ENCODE assay signal across 9 mouse cellular contexts in the genomic region with DNA sequence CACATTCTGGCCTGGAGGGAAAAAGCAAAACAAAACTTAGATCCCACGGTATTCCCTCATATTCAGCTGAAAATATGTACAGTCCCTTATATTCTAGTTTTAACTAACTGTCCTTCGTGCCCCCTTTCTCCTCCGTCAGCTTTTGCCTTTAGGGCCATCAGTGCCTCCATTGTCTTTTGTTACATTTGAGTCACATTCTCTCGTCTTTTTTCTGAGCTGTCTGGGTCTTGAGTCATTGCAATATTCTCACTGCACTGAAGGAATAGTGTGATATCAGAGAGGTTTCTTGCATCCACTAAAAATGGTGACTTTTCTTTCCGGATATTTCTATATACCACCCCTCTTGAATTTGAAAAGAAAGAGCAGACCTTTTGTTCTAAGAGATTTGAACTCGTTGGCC. TPM values are rescaled to one million over a fixed set of nuclear protein-coding genes. Genes with fewer than 3 reads are reported as not detected.
DNase-seq lines count a peak whose midpoint lies in the region; ATAC-seq and TF ChIP-seq lines count a peak whose summit lies in the region.
"Had no signal": no experiment of that assay in that cellular context is flagged by ENCODE, and none has a peak within 500 bp of the region (broad histone marks: within the 10 kb centered on the region; RNA-seq: fewer than 3 reads in every experiment).

No protein-coding gene starts in this region.

- DNase-seq in lung, postnatal 0 days (ENCODE audit: low spot score), result peak; percentile 25
- no peak for DNase-seq in lung, adult 2 months
- DNase-seq in forebrain, embryonic 10.5 days (ENCODE audit: extremely low spot score, low spot score), result peak; percentile 13
- no peak for DNase-seq in limb, embryonic 10.5 days (ENCODE audit: low spot score)
- no peak for DNase-seq in stomach, postnatal 0 days (ENCODE audit: low spot score)
- DNase-seq in cerebellum, adult 11 months, result no peak
- DNase-seq in adrenal gland, adult 2 months, result no peak
- DNase-seq: thymus, postnatal 25 days had no signal

- no peak for TF ChIP-seq EP300 in lung, postnatal 0 days (IDR thresholded peaks at IDR 0.05)
- no peak for TF ChIP-seq EP300 in stomach, postnatal 0 days (optimal IDR thresholded peaks at IDR 0.05)

- H3K9ac ChIP-seq in lung, postnatal 0 days (replicated peaks; ENCODE audit: low read depth), result no peak overlapping the region
- no peak overlapping the region for H3K9ac ChIP-seq in stomach, postnatal 0 days (ENCODE audit: low read length)

- no peak overlapping the region for H3K27ac ChIP-seq in lung, postnatal 0 days (ENCODE audit: low read length)
- peak overlapping the region; percentile 99 for H3K27ac ChIP-seq in forebrain, embryonic 10.5 days
- peak overlapping the region; percentile 100; the same call in 1 of the 2 replicates for H3K27ac ChIP-seq in limb, embryonic 10.5 days
- H3K27ac ChIP-seq in stomach, postnatal 0 days (replicated peaks), result peak overlapping the region; percentile 59

- peak overlapping the region; percentile 86; the same call in 1 of the 2 replicates for H3K4me2 ChIP-seq in lung, postnatal 0 days (replicated peaks; ENCODE audit: low read depth, low read length)
- peak overlapping the region; percentile 66 for H3K4me2 ChIP-seq in stomach, postnatal 0 days (replicated peaks; ENCODE audit: low read depth)

- no peak overlapping the region for H3K4me3 ChIP-seq in lung, postnatal 0 days (ENCODE audit: low read depth, low read length)
- H3K4me3 ChIP-seq in lung, adult 2 months (replicated peaks; ENCODE audit: extremely low read depth, low read depth, low read length), result no peak overlapping the region
- peak overlapping the region; percentile 87 for H3K4me3 ChIP-seq in forebrain, embryonic 10.5 days
- peak overlapping the region; percentile 92 for H3K4me3 ChIP-seq in limb, embryonic 10.5 days
- no peak overlapping the region for H3K4me3 ChIP-seq in stomach, postnatal 0 days (ENCODE audit: low read depth, low read length)

- no peak for ATAC-seq in lung, postnatal 0 days
- ATAC-seq in stomach, postnatal 0 days (ENCODE audit: low FRiP score, low TSS enrichment), result no peak

- H3K4me1 ChIP-seq in lung, postnatal 0 days (ENCODE audit: insufficient read depth, low read depth, low read length), result peaks cover 11% of the 10 kb centered on the region; the same call in 1 of the 2 replicates
- peaks cover 9% of the 10 kb centered on the region for H3K4me1 ChIP-seq in lung, adult 2 months (ENCODE audit: control insufficient read depth, insufficient read depth, low read length)
- H3K4me1 ChIP-seq in forebrain, embryonic 10.5 days, result peaks cover 47% of the 10 kb centered on the region
- peaks cover 30% of the 10 kb centered on the region for H3K4me1 ChIP-seq in limb, embryonic 10.5 days
- peaks cover 7% of the 10 kb centered on the region; the same call in 1 of the 2 replicates for H3K4me1 ChIP-seq in stomach, postnatal 0 days (replicated peaks; ENCODE audit: control insufficient read depth, insufficient read depth)

- no peak for TF ChIP-seq CTCF in lung, postnatal 0 days (IDR thresholded peaks at IDR 0.05)
- TF ChIP-seq CTCF in lung, adult 2 months (IDR thresholded peaks at IDR 0.05; ENCODE audit: insufficient read depth, low read length), result no peak
- TF ChIP-seq CTCF in stomach, postnatal 0 days (IDR thresholded peaks at IDR 0.05; ENCODE audit: low read depth), result no peak

- H3K27me3 ChIP-seq in lung, postnatal 0 days (replicated peaks; ENCODE audit: insufficient read depth, low read length), result no peaks in the 10 kb centered on the region
- H3K27me3 ChIP-seq in forebrain, embryonic 10.5 days (ENCODE audit: poor library complexity, severe bottlenecking), result peaks cover 14% of the 10 kb centered on the region
- peaks cover 10% of the 10 kb centered on the region; the same call in 1 of the 2 replicates for H3K27me3 ChIP-seq in limb, embryonic 10.5 days (ENCODE audit: low read depth, poor library complexity, severe bottlenecking)
- no peaks in the 10 kb centered on the region for H3K27me3 ChIP-seq in stomach, postnatal 0 days (ENCODE audit: control insufficient read depth, insufficient read depth, low read length)

- H3K36me3 ChIP-seq in lung, postnatal 0 days (ENCODE audit: insufficient read depth, low read length), result no peaks in the 10 kb centered on the region
- H3K36me3 ChIP-seq in forebrain, embryonic 10.5 days (replicated peaks), result no peaks in the 10 kb centered on the region
- H3K36me3 ChIP-seq in limb, embryonic 10.5 days, result no peaks in the 10 kb centered on the region
- no peaks in the 10 kb centered on the region for H3K36me3 ChIP-seq in stomach, postnatal 0 days (ENCODE audit: control insufficient read depth, insufficient read depth, low read length)

- 43% methylated on average over 6 of the region's 6 CpGs for WGBS in lung, postnatal 0 days
- 53% methylated on average over 6 of the region's 6 CpGs for WGBS in lung, adult 2 months
- 47% methylated on average over 6 of the region's 6 CpGs for WGBS in forebrain, embryonic 10.5 days
- WGBS in limb, embryonic 10.5 days, result 71% methylated on average over 6 of the region's 6 CpGs
- WGBS in stomach, postnatal 0 days, result 42% methylated on average over 6 of the region's 6 CpGs

- no peaks in the 10 kb centered on the region for H3K9me3 ChIP-seq in lung, postnatal 0 days (ENCODE audit: low read length)
- H3K9me3 ChIP-seq in forebrain, embryonic 10.5 days, result no peaks in the 10 kb centered on the region
- H3K9me3 ChIP-seq in limb, embryonic 10.5 days (replicated peaks), result no peaks in the 10 kb centered on the region
- no peaks in the 10 kb centered on the region for H3K9me3 ChIP-seq in stomach, postnatal 0 days (ENCODE audit: control insufficient read depth, low read length)

- no peak for TF ChIP-seq POLR2A in lung, adult 2 months (IDR thresholded peaks at IDR 0.05; ENCODE audit: borderline replicate concordance, extremely low read depth, low read depth, low read length)

RNA-seq across cellular contexts. Expression of gene Bmpr1a, which starts 0.6 kb away (rescaled TPM):
- polyA plus RNA-seq in lung, postnatal 0 days (2015; fragmentation: Nextera tagmentation; extraction: Ambion mirVana), result 19.6 and 20.8 TPM in 2 replicates
- polyA plus RNA-seq in lung, adult 2 months (2012; rRNA removed), result 7.5 and 15.3 TPM in 2 replicates
- polyA plus RNA-seq in forebrain, embryonic 10.5 days (2016; fragmentation: Nextera tagmentation; extraction: Ambion mirVana), result 44.5 and 47.6 TPM in 2 replicates
- polyA plus RNA-seq in limb, embryonic 10.5 days (2016; fragmentation: Nextera tagmentation; extraction: Ambion mirVana), result 45.7 and 58.5 TPM in 2 replicates
- 27.0 and 29.0 TPM in 2 replicates for polyA plus RNA-seq in stomach, postnatal 0 days (2015; fragmentation: Nextera tagmentation; extraction: Ambion mirVana)
- total RNA-seq in adrenal gland, adult 2 months (2021), result 10 to 100 TPM; 56.4 to 64.4 TPM
- polyA plus RNA-seq in adrenal gland, adult 2 months (2012; rRNA removed), result 3.4 and 3.7 TPM in 2 replicates

RNA-seq across cellular contexts. Expression of gene 9230112D13Rik, which starts 18.8 kb away (rescaled TPM):
- polyA plus RNA-seq in lung, postnatal 0 days (2015; fragmentation: Nextera tagmentation; extraction: Ambion mirVana), result not detected in 2 replicates
- polyA plus RNA-seq in lung, adult 2 months (2012; rRNA removed), result not detected in 2 replicates
- not detected in 2 replicates for polyA plus RNA-seq in forebrain, embryonic 10.5 days (2016; fragmentation: Nextera tagmentation; extraction: Ambion mirVana)
- polyA plus RNA-seq in limb, embryonic 10.5 days (2016; fragmentation: Nextera tagmentation; extraction: Ambion mirVana), result not detected in 2 replicates
- not detected in 2 replicates for polyA plus RNA-seq in stomach, postnatal 0 days (2015; fragmentation: Nextera tagmentation; extraction: Ambion mirVana)
- total RNA-seq in adrenal gland, adult 2 months (2021), result not detected
- not detected in 2 replicates for polyA plus RNA-seq in adrenal gland, adult 2 months (2012; rRNA removed)
- total RNA-seq: adrenal gland, adult 18-20 months had no signal

Comparison
In these comparisons a context has a peak if more than half of its experiments do, and no peak if none do; other contexts are left out.
1. DNase-seq: peak in lung, postnatal 0 days (single experiment) and forebrain, embryonic 10.5 days (single experiment); none in lung, adult 2 months (single experiment), limb, embryonic 10.5 days (single experiment), stomach, postnatal 0 days (single experiment), cerebellum, adult 11 months (single experiment) and adrenal gland, adult 2 months (single experiment).
2. H3K4me3 ChIP-seq: peak in forebrain, embryonic 10.5 days (single experiment) and limb, embryonic 10.5 days (single experiment); none in lung, postnatal 0 days (single experiment), lung, adult 2 months (single experiment) and stomach, postnatal 0 days (single experiment).